Mouse (Mus musculus): Measurements from ENCODE around the gene Tbkbp1.
A peak's percentile ranks its signal among the peaks of the same experiment; 100 is the strongest.
"Not testable (repeated sequence)": the region's sequence is repeated elsewhere in the genome, so short reads cannot be mapped to it uniquely, and the experiment has no call there.

The Tbkbp1 gene

DNA sequence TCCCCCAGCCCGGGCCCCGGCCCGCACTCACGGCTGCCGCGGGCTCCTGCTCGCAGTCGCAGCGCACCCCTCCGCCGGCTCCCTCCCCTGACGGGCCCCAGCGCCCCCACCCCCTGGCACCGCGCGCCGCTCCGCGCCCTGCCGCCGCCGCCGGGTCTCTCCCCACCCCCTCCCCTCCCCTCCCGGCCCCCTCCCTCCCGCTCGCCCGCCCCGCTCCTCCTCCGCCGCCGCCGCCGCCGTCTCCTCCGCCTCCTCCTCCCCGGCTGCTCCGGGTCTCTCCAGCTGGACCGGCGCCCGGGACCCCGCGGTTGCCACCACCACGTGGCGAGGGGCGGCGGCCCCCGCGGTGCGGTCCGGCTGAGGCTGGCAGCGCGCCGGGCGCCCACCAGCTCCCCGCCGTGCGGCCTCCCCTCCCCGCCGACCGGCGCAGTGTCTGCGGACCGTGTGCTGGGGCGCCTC lies at the start of gene Tbkbp1:
Tbkbp1 (minus strand) TSS at position 153 of the 459 bp plus-strand sequence.
- DNase-seq (ENCODE audit: low spot score), result peak; percentile 42

DNA sequence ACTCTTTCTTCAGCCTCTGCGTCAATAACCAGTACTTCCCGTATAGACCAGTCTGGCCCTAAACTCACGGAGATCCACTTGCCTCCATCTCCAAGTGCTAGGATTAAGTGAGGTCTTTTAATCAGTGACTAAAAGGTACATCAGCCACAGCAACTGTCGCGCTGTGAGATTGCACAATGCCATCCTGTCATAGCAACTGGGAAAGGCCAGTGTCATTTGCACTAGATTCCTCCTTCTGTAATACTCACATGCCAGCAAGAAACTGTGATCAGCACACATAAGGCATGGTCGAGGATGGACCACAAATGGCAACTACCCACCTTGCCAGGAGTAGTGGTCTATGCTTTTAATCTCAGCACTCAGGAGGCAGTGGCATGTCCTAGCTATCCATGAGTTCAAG lies 48.2 kb upstream of the Tbkbp1 start:
- DNase-seq (ENCODE audit: low spot score), result no peak

DNA sequence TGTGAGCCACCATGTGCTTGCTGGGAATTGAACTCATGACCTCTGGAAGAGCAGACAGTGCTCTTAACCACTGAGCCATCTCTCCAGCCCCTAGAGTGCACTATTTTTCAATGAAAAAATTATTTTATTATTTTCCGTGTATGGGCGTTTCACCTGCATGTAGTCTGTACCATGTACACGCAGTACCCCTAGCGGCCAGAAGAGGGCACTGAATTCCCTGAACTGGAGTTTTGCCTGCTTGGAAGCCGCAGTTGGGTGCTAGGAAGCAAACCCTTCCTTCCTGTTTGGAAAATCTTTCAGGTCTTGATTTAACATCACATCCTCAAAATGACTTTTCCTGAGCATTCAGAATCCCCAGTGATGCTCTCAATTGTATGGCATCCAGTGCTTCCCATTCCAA lies 47.3 kb upstream of the Tbkbp1 start:
- DNase-seq (ENCODE audit: low spot score), result peak; percentile 54

DNA sequence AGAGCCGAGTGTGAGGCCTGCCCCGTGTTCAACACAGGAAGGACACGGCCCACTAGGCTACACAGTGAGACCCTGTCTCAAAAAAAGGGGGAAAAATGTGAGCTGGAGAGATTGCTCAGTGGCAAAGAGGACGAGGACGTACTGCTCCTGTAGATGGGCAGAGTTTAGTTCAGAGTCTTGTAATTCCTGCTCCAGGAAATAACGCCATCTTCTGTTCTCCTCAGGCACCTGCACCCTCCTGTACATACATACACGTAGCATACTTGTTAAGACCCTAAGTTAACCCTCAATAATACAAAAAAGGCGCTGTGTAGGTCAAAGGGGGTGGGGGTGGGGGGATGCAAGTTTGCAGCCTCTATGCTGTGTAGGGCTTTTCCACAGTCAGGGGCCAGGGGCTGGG lies 45.7 kb upstream of the Tbkbp1 start:
- DNase-seq (ENCODE audit: low spot score), result no peak

DNA sequence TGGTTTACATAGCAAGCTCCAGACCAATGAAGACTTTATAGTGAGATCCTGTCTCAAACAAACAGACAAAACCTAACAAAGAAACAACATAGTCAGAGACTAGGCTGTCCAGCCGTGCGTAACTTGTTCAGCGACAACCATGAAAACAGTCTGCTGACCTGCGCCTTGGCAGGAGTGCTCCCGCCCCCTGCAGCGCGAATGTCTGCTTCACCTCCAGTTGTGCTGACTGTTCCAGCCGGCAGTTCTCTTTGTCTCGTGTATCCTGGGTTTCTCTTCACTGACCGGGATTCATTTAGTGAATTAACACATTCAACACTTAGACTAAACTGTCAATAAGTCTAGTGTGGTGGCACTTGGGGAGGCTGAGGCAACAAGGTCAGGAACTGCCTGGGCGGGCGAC lies 45.2 kb upstream of the Tbkbp1 start:
- no peak for DNase-seq (ENCODE audit: low spot score)

DNA sequence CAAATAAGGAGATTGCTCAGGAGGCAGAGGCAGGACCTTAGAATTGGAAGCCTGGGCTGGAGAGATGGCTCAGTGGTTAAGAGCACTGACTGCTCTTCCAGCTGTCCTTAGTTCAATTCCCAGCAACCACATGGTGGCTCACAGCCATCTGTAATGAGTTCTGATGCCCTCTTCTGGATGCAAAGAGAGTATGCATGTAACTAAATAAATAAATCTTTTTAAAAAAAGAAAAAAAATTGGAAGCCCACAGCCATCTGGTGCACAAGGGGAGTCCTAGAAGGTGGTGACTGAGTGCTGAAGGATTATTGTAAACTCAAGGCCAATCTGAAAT lies 41.3 kb upstream of the Tbkbp1 start:
- no peak for DNase-seq (ENCODE audit: low spot score)

DNA sequence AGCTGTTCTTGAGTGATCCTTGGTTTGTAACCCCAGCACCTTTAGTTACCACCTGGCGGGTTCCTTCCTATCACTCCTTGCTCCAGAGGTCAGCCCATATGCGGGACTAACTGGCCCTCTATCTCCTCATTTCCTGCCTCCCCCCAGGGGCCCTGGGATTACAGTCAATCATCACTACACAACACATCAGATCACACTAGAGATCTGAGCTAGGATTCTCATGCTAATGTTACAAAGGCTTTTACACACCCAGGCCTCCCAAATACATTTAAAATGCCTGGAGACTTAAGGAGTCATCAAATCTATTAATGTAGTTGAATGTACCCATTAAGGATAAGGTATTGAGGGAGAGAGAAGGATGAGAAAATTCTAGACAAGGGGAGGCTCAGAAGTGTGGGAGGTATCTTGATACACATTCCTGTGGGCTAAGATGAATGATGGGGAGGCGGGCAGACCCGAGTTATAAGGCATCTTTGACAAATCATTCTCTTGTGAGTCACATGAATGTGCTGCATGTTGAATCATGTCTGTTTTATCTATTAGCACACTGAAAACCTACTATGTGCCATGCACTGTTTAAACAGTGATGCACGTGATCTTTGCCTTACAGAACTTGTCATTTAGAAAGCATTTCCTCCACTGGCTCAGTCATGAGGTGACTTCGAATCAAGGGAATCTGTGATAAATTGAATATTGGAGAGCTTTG lies 40.8 kb upstream of the Tbkbp1 start:
- DNase-seq (ENCODE audit: low spot score), result no peak

DNA sequence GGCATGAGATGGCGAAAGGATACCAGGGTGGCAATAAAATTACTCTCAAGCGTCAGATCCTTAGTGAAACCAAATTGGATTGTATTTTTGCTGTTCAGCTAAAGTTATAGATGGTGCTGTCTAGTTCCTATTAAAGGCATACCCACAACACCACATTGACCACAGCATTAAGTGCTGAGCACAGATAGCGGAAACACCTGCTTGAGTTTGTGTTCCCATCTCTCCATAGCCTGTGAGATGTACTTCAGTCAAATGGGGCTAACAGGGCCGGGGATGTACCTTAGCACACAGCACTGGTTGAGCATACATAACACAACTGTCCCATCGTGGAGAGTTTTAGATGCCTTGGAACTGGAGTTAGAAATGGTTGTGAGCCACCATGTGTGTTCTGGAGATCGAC lies 39.7 kb upstream of the Tbkbp1 start:
- no peak for DNase-seq (ENCODE audit: low spot score)

DNA sequence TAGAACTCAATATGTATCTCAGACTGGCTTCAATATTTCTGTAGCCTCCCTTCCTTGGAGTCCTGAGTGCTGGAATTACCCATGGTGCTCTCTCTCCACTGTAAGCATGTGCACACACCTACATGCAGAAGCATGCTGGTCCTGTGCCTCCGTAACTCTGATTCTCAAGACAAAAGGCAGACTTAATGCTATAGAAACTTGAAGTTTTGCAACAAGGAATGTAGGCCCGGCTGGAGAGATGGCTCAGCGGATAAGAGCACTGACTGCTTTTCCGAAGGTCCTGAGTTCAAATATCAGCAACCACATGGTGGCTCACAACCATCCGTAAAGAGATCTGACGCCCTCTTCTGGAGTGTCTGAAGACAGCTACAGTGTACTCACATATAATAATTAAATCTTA lies 38.4 kb upstream of the Tbkbp1 start:
- not testable (repeated sequence) for DNase-seq (ENCODE audit: low spot score)

DNA sequence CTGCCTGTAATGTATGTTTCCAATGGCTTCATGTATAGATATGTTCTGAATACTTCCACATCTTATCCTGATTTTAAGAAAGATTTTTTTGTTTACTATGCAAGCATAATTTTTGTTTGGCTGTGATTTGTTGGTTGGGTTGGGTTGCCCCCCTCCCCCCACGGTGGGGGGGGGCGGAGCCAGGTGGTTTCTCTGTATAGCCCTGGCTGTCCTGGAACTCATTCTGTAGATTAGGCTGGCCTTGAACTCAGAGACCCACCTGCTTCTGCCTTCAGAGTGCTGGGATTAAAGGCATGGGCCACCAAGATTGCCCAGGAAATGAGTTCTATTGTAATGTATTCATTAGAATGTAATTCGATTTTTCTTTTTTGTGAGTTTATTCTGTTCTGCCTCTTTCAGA lies 37.9 kb upstream of the Tbkbp1 start:
- DNase-seq (ENCODE audit: low spot score), result no peak

DNA sequence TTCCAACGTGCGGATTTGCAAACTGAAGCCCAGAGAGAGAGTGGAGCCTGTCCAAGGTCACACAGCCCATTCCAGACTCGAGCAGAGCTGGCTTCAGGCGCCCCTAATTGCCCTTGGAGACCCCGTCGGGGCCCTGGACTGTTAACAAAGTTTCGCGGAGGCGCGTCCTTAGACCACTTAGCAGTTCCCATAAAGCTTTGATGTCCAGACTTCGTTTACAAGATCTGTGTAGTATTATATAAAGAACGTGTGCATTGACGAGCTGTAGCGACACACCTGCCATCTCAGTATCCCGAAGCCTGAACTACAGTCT lies 37.3 kb upstream of the Tbkbp1 start:
- DNase-seq (ENCODE audit: low spot score), result no peak

DNA sequence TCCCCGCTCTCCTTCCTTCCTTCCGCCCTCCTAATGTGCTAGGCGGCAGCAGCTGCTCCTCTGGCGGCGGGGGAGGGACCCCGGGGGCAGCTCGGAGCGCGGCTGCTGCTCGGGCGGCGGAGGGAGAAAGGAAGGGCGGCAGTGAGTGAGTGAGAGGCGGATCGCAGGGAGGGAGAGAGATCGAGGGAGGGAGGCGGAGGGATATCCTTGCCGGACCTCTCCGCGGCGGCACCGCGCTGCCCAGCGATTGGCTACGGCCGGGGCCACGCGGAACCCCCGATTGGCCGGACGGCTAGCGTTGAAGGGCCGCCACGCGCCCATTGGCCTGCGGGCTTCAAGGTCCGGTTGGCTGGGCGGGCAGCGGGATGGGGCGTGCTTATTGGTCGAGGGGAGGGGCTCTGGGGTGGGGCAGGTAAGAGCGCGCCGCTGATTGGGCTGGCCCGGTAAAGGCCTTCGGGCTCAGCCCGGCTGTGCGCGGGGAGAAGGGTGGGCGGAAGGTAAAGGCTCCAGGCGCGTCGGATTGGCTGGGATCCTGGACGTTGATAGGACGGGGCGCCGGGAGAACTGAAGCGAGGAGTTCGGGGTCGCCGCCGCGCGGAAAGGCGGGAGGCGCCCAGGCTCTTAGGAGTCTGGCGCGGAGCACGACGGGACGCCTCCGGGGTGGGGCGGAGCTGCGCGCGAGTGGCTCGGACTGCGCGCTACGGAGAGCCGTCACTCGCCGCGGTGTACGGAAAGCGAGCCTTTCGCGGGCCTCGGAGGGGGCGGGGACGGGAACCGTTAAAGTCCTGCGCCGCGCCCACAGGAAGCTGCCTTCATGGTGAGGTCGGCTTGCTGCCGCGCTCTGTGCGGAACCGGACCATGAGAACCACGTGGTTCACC lies 36.7 kb upstream of the Tbkbp1 start, which contains the start of gene Kpnb1:
Kpnb1 (minus strand) TSS at position 118 of the 879 bp plus-strand sequence.
- peak; percentile 100 for DNase-seq (ENCODE audit: low spot score)

DNA sequence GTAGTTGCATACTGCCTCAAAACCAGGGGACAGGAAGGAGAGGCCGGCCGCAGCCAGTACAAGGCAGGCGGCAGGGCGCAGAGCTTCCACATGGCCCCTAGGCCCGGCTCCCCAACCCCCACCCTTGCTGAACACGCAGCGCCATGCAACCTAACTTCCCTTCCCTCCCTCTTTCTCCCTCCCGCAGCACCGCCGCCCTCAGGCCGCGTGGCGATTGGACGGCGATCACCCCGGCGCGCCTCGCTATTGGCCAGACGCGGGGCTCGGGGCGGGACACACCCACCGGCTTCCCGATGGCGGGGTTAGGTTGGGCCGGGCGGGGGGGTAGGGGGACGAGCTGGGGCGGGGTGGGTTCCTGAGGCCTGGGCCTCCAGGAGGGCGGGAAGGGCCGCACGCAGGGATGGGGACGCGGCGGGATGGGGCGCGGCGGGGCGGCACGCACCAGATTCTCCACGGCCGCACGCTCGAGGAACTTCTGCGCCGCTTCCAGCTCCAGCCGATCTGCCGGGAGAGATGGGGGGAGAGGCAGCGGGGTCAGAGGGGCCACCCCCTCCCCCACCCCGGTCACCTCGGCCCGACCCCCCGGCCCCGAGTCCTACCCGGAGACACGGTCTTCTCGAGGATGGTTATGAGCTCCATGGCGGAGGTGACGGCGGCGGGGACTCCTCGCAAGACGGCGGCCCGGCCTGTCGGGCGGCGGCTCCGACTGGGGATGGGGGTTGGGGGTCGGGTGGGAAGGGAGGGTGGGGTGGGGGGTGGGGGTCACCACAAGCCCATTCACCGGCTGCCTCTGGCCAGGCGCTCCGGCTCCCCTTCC lies 35.9 kb upstream of the Tbkbp1 start:
- DNase-seq (ENCODE audit: low spot score), result peak; percentile 98

DNA sequence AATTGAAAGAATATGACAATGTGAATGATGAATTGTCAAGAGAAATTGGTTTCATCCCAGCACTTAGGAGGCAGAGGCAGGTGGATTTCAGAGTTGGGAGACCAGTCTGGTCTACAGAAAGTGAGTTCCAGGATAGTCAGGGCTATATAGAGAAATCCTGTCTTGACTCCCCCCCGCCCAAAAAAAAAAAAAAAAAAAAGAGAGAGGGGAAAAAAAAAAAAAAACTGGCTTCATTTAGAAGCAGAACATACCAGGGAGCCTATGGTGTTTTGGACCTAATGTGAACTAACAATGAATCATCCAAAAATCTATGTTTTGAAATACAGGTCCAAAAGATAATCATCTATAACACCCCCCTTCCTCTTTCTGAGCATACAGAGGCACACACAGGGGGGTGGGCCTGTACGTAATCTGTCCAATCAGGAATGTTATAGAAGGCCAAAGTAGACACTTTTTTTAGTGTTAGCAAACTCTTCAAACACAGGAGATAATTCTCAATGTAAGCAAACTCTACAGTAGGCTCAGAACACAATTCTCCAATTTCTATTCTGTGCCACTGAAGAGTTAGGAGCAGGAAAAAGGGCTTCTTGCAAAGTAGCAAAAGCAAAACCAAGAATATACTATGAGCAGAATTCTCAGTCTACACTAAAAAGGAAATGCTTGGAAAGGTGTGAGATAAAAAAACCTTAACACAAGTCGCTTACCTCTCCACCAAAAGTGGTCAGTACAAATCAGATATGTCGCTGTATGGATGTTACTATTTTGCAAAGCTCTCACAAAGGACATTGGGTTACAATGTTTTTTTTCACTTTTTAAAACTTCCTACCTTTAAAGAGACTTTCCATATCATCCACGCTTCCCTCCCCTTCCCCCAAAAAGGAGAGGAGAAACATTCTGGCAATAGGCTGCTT lies 34.7 kb upstream of the Tbkbp1 start:
- no peak for DNase-seq (ENCODE audit: low spot score)

DNA sequence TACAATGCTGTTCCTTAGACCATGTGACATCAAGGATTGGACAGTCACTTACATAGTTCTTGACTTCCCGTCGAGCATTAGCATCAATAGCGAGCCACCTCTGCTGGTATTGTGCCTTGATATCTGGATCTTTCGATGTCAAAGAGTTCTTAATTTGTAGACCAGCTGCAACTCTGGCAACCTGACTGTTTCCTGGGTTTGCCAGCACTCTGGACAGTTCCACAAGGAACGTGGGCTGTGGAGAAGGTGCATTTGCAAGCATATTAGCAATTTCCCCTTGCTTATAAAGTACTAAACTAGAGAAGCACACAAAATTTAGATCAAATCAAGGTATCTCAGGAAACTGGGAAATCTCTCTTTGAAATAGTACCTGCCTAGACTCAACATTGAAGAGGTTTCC lies 33.6 kb upstream of the Tbkbp1 start:
- DNase-seq (ENCODE audit: low spot score), result no peak

DNA sequence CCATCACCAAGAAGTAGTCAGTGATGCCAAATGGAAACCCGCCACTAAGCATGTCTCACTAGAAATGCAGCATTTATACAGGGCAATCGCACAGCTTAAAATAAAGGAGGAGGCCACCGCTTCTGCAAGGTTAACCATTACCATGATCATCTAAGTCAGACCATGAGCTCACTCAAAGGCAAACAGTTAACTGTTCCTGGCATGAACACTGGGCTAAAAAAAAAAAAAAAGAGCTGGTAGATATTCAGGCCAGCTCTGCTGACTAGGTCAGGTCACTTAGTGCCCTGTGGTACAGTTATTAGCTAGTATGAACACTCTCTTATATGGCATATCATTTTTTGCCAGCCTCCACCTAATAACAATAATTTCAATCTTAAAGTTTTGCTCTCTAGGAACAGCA lies 31.2 kb upstream of the Tbkbp1 start:
- no peak for DNase-seq (ENCODE audit: low spot score)

DNA sequence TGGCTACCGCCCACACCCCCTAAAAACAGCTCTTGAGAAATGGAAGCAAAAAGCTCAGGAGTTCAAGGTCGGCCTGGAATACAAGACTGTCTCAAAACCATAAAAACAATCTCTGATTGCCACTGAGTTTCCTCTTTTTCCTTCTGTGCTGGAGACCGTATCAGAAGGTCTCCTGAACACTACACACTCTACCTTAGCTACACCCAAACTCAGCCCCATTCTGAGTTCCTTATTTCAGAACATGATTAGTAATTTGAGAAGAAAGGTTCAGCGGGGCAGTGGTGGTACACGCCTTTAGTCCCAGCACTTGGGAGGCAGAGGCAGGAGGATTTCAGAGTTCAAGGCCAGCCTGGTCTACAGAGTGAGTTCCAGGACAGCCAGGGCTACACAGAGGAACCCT lies 29.8 kb upstream of the Tbkbp1 start:
- DNase-seq (ENCODE audit: low spot score), result no peak

DNA sequence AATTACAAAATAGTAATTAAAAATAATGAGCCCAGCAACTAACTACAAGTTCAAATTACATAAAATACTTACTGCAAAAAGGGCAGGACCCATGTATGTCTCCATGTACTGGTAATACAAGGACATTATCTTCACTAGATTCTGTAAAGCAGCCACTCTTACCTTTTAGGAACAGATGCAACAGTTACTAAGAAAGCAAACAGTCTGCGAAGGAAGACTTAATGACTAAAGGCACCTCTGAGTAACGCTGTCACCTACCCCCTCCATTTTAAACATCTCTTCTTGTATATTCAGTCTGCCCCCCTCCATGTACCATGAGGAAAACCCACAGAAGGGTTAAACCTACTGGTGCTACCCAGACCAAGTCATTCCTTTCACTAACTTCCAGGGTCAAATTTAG lies 26.9 kb upstream of the Tbkbp1 start:
- DNase-seq (ENCODE audit: low spot score), result no peak

DNA sequence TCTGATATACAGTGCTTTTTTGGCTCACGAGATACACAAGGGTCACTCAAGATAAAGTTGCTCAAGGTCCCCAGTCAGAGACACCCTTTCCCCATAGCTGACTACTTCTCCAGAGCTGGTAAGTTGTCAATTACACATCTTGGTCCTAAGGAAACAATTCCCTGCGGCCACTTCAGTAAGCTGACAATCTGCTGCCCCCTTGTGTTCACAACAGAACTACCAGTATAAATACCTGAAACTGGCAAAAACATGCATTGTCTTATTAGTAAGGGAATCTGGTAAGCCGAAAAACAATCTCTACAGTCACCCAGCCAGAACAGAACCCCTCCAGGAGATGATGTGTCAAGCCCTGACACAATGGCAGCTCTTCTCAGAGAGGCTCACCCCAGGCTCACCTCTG lies 25.6 kb upstream of the Tbkbp1 start:
- no peak for DNase-seq (ENCODE audit: low spot score)

DNA sequence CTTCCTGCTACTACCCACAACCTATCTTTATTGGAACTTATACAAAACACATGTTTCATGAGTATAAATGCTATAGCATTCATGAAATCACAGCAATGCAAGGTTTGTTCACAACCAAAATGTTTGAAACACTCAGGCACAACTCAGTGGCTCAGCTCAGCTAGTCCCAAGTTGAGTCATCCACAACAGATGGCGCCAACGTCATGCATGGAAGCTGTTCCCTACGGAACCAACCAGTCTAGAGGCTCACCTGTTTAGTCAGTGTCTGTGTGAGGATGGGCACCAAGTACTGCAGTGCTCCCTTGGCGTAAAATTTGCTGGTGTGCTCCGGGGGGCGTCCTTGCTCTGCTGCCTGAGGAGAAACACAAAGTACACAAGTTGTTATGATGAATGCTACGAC lies 24.2 kb upstream of the Tbkbp1 start:
- DNase-seq (ENCODE audit: low spot score), result no peak

DNA sequence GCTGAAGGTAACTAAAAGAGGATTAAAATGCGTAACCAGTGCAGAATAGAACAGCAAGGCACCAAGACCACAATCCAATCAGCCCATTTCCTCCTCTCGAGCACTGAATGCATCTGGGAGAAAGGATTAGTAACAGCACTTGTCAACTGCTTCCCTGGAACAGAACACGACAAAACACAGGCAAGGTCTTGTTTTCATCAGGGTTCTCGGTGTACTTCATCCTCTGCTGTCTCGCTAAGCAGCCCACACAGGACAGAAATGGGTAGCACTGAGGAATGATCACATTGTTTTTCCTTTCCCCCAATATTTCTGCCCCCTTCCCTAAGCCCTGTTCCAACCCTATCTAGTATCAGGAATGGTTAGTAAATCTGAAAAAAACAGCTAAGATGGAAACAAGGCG lies 9.0 kb upstream of the Tbkbp1 start:
- no peak for DNase-seq (ENCODE audit: low spot score)

DNA sequence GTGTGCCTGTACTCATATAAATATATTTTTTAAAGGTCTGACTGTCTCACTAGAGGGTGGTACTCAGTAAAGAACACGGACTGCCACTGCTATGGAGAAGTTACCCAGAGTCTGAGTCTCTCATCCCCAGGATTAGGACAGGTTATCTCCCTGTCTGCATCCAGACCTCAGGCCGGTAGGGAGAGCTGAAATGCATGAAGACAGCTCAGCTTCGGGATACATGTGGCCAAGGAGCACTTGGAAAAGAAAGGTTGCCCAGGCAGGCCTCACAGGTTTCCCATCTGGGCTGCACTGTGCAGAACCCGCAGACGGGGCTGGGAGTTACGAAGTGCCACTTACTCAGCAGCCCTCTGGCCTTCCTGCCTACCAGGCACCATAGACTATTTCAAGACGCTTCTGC lies 5.7 kb upstream of the Tbkbp1 start:
- DNase-seq (ENCODE audit: low spot score), result no peak

All from testis, postnatal 14 days (tissue).